Mouse (Mus musculus): ENCODE measurements around the gene Bco2. TPM values are rescaled to one million over a fixed set of nuclear protein-coding genes. Genes with fewer than 3 reads are reported as not detected.
A peak's percentile ranks its signal among the peaks of the same experiment; 100 is the strongest.

The Bco2 gene
- polyA plus RNA-seq, 3 experiments from 2014 or later, result 0.54 to 1.2 TPM; not detected in 1

DNA sequence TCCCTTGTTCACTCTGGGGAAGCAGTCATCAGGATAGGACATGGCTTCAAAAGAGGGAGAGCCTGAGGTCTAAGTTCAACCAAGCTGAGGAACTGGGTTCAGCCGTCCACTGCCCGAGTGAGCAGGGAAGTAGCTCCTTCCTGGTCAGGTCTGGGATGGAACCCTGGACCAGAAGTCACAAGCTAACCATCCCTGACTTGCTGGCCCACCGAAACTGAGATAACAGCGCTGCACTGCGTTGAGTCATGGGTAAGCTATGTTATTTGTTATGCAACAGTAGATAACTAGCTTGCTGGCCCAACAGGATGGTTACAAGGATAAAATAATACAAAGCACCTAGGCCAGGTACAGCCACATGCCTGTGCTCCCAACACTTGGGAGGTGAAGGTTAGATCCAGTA is 39.5 kb downstream of the Bco2 start:
- ATAC-seq, result no peak

DNA sequence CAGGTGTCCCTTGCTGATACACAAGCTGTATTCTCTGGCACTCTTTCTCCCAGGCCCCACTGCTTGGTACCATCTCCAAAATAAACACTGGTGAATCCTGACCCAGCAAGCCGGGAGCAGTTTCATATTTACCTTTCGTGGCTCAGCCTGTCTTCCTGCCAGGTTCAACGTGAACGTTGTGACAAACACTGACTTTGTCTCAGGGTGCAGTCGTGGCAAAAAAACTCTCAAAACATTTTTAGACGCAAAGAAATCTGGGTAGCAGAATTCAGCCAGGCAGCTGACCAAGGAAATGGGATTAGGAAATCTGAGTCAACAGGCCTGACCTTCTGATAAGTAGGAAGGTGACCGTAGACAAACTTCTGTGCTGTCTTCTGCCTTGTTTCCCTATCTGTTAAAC is 47.4 kb downstream of the Bco2 start:
- no peak for ATAC-seq

DNA sequence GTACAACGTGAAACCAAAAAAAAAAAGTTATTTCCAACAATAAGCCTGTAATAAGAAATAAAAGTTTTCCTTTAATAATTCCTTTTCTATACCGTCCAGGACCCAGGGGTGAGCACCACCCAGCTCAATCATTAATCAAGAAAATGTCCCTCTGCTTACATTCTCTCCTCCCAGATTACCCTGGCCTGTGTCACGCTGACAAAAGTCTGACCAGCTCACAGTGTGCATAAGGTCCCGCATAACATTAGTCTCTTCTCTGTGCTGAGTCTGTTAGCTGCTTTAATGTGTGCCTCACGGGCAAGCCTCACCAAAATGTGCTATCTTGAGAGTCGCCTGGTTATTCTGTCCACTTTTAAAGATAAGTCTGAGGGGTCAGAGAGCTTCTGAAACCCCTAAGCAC is 49.6 kb downstream of the Bco2 start:
- no peak for ATAC-seq

DNA sequence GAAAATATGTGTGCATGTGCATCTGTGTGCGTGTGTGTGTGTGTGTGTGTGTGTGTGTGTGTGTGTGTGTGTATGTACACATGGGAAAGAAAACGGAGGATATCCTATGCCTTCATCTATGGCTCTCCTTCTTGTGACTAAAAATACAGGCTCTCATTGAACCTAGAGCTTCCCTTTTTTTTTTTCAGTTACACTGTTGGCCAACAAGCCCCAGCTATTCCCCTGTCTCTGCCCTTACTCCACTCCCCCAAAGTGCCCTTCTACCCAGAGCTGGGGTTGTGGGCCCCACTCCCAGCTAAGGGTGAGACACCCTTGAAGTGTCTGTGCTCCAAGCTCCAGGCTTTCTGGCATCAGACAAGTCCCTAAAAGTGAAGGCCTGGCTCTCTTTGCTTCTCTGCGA is 52.0 kb downstream of the Bco2 start:
- no peak for ATAC-seq

DNA sequence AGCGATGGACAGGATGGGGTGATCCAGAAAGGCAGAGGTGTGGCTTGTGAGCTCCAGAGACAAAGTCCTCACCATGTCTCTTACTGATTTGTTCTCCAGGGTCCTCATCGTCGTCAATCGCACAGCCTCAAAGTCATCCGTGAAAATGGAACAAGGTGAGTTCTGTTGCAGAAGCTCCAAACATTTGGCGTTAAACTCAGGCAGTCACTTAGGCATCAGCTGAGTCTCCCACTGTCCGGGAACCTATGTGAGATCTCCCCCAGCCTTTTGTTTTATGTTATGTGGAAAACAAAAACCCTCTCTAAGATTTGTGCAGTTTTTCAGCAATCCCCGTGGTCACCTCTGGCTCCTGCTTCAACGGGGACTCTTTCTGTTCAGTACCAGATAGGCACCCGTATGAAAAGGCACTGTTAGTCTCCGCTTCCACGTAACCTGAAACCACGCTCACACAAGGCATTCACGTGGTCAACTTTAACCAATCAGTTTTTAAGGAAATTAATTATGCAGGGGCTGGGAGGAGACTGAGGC is 53.9 kb downstream of the Bco2 start:
- peak; percentile 38 for ATAC-seq

DNA sequence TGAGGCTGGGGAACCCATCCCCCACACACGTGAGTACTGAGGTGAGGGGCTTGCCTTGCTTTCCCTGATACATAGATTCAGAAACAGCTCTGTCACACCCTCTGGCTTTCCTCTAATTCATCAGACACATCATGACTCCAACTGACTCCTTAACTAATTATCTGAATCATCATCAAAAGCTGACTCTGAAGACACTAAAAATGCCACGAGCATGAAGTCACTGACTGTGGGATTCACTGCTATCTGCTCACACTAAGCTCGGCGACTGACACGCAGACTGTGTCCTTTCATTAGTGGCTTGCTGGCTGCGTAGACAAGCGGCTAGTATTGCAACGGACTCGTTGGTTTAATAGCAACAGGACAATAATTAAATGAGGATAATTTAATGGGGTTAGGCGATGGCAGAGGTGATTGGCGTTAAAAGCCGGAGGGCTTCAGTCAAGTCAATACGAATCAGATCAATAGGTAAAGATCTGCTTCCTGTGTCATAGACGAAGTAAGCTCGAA is 54.5 kb downstream of the Bco2 start:
- ATAC-seq, result no peak

DNA sequence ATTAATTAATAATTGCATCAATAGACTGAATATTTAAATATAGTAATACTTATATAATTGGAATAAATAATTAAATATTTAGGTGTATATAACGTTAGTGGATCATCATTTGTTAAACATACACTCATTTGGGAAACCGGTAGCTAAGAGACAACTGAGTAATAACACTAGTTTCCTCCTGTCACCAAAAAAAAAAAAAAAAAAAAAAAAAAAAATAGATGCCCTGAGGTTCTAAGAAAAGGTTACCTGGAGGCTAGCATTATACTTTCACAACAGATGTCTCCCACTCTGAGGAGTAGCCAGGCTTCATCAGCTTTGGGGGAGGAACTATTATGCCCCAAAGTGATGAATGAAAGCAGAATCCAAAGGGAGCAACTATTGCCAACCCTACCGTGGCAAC is 55.2 kb downstream of the Bco2 start:
- ATAC-seq, result no peak

DNA sequence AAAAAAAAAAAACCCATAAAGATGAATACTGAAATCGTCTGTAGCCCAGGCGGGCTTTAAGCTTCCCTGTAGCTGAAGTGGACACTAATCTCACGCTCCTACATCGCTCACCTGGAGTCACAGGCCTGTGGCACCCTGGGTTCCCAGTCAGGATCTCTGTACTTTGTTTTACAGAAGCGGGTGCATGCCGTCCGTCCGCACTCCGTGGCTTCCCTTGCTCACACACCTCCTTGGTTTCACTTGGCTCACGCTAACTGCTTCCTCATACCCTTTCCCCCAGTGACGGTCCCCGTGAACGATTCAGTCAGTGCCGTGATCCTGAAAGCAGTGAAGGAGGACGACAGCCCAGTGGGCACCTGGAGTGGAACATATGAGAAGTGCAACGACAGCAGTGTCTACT is 56.2 kb downstream of the Bco2 start:
- no peak for ATAC-seq

DNA sequence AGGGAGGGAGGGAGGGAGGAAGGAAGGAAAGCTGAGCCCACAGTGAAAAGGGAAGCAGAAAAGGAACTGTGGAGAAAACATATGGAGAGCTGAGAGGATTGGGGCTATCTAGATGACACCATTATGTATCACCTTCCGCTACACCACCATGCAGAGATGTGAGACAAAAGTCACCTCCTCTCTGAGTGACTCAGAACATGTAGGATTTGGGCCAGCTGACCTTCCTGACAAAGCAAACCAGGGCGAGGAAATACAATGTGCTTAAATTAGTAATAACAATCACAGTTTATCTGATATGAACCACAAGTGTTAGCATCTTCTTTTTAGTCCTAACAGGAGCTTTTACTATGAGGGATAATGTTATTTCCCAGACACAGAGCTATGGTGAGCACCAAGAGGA is 57.4 kb downstream of the Bco2 start:
- ATAC-seq, result no peak

DNA sequence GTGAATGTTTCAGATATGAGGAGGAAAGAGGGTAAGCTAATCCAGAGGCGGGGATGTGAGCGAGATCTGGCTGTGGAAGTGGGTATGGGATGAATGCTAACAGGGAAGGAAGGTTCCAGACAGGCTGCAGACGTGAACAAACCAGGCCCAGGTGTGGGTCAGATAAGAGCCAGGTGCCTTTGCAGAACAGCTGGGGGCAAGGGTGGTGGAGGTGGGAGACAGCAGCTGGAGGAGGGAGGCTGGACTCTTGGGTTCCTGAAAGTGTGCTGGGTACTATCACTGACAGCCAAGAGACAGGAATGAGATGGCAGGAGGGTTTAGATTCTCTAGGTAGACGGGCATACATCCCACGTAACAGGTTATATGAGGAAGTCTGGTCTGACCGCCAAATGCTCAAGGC is 57.9 kb downstream of the Bco2 start:
- no peak for ATAC-seq

DNA sequence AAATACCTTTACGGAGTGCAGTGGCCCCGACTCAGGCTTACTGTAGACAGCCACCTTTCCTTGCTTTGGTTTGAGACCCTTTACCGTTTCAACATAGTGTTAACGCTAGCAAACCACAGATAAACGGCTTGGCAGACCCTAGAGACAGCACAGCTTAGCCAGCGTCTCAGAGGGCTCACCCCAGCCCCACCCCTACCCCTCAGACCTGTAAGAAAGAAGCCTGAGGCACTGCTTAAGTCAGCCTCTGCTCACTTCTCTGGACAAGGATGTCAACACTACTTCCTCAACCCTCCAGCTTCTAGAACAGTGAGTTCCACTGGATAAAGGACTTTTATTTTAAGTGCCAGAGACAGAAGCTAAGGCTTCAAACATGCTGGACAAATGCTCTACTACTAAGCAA is 58.4 kb downstream of the Bco2 start:
- no peak for ATAC-seq

DNA sequence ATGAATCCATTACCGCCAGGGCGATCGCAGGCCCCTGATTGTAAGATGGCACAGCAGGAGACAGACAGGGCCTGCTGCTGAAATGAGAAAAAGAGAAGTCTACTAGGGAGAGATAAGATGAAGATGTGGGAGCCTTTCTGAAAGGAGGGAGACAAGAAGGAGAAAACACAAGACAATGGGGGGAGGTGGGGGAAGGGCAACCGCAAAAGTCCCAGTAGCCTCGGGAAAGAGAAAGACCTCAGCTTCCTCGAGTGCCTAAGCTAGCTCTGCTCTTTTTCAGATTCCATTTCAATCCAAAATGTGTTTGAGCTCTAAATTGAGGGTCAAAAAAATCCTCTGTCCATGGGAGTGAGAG is 58.9 kb downstream of the Bco2 start:
- no peak for ATAC-seq

DNA sequence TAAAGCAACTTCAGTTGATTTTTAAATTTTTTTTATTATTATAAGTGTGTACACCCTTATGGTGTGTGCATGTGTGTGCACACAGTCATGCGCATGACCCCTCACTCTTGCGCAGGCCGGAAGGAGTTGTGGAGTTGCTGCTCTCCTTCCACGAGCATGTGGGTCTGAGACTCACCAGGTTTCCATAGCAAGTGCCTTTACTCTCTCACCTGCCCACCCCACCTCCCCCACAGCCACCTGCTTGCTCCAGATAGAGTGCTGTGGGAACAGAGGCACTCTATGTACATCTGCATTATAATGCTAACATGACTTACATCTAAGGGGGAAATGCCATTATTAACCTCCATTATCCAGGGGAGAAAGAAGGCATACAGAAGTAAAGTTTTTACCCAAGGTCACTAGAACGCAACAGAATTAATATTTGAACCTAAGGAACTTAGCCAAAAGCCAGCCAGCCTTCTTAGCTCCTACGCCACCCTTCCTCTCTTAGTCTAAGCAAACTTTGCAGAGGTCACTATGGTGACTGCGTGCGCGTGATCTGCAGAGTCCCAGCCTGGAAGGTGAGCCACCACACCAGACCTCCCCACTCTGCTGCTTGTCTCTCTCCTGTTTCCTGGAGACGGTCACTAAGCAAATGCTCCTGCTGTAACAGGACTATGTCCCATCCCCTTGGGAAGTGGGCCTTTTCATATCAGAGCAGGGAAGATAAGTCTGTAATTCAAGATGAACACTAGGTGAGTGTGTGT is 59.4 kb downstream of the Bco2 start:
- ATAC-seq, result no peak

DNA sequence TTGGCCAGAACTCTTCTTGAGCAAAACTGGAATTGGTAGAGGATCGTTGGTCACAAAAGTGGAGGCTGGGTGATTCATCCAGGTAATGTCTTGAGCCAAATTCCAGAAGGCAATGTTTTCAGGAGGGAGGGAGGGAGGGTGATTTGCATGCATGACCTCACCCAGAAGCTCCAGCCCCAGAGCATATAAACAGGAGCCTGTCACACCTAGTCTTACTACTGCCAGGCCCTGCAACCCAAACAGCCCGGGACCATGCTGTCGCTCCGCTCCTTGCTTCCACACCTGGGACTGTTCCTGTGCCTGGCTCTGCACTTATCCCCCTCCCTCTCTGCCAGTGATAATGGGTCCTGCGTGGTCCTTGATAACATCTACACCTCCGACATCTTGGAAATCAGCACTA is 60.7 kb downstream of the Bco2 start, which contains the start of gene Plet1:
TSS of gene Plet1 (plus strand) at position 215 of the 400 bp plus-strand sequence.
- no peak for ATAC-seq

DNA sequence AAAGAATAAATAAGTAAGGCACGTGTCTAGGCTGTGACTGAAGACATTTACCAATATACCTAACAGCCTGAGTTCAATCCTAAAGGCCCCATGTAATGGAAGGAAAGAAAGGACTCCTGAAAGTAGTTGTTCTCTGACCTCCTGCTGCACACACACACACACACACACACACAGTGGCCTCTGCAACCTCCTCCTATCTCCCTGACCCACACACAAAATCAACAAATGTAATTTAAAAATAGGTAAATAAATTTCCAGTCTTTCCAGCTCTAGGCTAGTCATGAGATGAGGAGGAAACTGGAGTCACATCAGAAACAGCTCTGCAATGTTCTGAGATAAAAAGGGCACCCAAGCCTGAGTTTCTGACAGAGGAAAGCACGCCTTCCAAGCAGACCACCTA is 61.2 kb downstream of the Bco2 start:
- ATAC-seq, result no peak

DNA sequence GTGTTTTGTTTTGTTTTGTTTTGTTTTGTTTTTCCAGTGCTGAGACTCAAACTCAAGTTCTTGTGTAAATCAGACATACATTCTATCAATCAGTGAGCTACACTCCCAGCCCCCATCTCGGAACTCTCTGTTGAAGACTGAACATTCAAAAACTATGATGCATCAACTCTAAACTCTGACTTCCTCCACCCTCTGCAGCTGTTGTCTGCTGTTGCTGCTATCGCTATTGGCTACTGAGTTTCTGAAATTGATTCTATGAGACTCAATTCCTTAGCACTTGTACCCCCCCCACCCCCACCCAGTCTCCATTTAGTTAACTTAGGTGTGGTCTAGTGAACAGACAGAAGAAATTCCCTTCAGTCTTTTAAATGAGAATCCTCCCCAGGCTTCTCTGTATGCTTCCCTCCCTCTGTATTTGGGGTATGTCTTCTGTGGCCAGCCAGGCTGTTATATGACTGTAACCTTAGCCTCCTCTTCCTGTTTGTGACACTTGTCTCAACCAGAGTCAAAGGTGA is 63.4 kb downstream of the Bco2 start:
- ATAC-seq, result no peak

DNA sequence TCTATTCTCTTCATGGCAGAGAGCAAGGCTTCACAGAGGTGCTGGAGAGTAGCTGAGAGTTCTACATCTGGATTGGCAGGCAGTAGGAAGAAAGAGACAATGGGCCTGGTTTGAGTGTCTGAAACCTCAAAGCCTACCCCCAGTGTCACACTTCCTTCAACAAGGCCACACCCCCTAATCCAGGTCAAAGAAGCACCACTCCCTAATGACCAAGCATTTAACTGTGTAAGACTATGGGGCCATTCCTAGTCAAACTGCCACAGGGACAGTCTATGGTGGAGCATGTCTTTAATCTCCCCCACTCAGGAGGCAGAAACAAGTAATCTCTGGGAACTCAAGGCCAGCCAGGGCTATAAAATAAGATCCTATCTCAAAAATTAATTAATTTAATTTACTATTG is 64.1 kb downstream of the Bco2 start:
- ATAC-seq, result no peak

DNA sequence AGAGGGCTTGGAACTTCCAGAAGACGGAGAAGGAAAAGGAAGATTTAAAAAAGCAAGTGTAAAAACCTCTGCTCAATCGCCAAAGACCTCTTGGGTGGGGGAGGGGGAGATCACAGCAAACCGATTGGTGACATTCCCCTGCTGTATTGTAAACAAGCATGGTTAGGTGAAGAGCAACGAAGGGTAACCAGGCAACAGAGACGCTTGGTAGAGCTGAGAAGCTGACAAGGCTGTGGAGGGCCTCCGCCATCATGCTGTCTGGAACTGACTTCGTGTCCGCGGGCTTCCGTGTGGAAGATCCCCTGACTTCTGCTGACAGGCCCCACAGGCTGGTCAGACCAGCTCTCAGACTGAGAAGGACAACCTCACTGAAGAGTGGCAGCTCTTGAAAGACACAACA is 69.5 kb downstream of the Bco2 start:
- no peak for ATAC-seq

Other genes with a start within 250 kb of the Bco2 start
- gene Rpl10-ps3, start 210.2 kb downstream of the Bco2 start, polyA plus RNA-seq (2017; shearing (Covaris generic)), result 100 to 1,000 TPM; 254 to 551 (median 478) TPM
- not detected for gene Plet1, start 60.7 kb downstream of the Bco2 start, polyA plus RNA-seq (2017; shearing (Covaris generic))
- 100 to 1,000 TPM in 2 of 3 experiments, 10 to 100 TPM in 1; 89.4 to 111 (median 104) TPM for gene Pts, start 26.5 kb downstream of the Bco2 start, polyA plus RNA-seq (2017; shearing (Covaris generic))
- gene Il18, start 354 bp downstream of the Bco2 start, polyA plus RNA-seq (2017; shearing (Covaris generic)), result 1 to 10 TPM; 6.3 to 9.2 (median 8.1) TPM
- not detected for gene Tex12, start 6.1 kb upstream of the Bco2 start, polyA plus RNA-seq (2017; shearing (Covaris generic))
- 100 to 1,000 TPM; 142 to 204 (median 178) TPM for gene Sdhd, start 48.6 kb upstream of the Bco2 start, polyA plus RNA-seq (2017; shearing (Covaris generic))
- 100 to 1,000 TPM in 2 of 3 experiments, 10 to 100 TPM in 1; 91.5 to 123 (median 102) TPM for gene Timm8b, start 48.7 kb upstream of the Bco2 start, polyA plus RNA-seq (2017; shearing (Covaris generic))
- under 1 TPM; 0.31 to 0.67 (median 0.58) TPM for gene Pih1d2, start 62.1 kb upstream of the Bco2 start, polyA plus RNA-seq (2017; shearing (Covaris generic))
- gene Nkapd1, start 62.3 kb upstream of the Bco2 start, polyA plus RNA-seq (2017; shearing (Covaris generic)), result 10 to 100 TPM; 17.6 to 22.9 (median 21.0) TPM
- 10 to 100 TPM; 11.5 to 20.4 (median 18.7) TPM for gene Dlat, start 104.6 kb upstream of the Bco2 start, polyA plus RNA-seq (2017; shearing (Covaris generic))
- gene Dixdc1, start 184.3 kb upstream of the Bco2 start, polyA plus RNA-seq (2017; shearing (Covaris generic)), result 1 to 10 TPM in 2 of 3 experiments, not detected in 1; 1.4 to 1.9 TPM
- not detected for gene 2310030G06Rik, start 191.4 kb upstream of the Bco2 start, polyA plus RNA-seq (2017; shearing (Covaris generic))
- gene Cryab, start 196.1 kb upstream of the Bco2 start, polyA plus RNA-seq (2017; shearing (Covaris generic)), result 1 to 10 TPM in 2 of 3 experiments, not detected in 1; 1.7 to 1.9 TPM
- not detected for gene Hspb2, start 197.2 kb upstream of the Bco2 start, polyA plus RNA-seq (2017; shearing (Covaris generic))
- gene Fdxacb1, start 213.1 kb upstream of the Bco2 start, polyA plus RNA-seq (2017; shearing (Covaris generic)), result 10 to 100 TPM in 2 of 3 experiments, 1 to 10 TPM in 1; 9.9 to 11.1 (median 10.3) TPM
- 1 to 10 TPM; 7.2 to 9.4 (median 8.8) TPM for gene Alg9, start 219.8 kb upstream of the Bco2 start, polyA plus RNA-seq (2017; shearing (Covaris generic))
- gene 1110032A03Rik, start 220.3 kb upstream of the Bco2 start, polyA plus RNA-seq (2017; shearing (Covaris generic)), result 10 to 100 TPM in 2 of 3 experiments, 1 to 10 TPM in 1; 6.9 to 23.3 (median 16.9) TPM

All from inflammation-experienced regulatory T-cells, adult 6 months (primary cell).